Mouse (Mus musculus) C2C12 (cell line): ENCODE measurements around the gene Syde1. TPM values are rescaled to one million over a fixed set of nuclear protein-coding genes. Genes with fewer than 3 reads are reported as not detected.

Source experiments
- H3K27me3 ChIP-seq: one replicate; pipeline ENCODE4 v1.6.1; 2011; ENCODE audit not compliant: control insufficient read depth, insufficient read depth, insufficient read length
- H3K36me3 ChIP-seq: one replicate; pipeline ENCODE4 v1.6.1; 2011; ENCODE audit not compliant: control insufficient read depth, insufficient read depth
- H3K4me3 ChIP-seq: one replicate; pipeline ENCODE4 v1.5.1; 2011; ENCODE audit warnings: mild to moderate bottlenecking, control low read depth; ENCODE audit not compliant: poor library complexity, insufficient read depth, severe bottlenecking
- H3K79me2 ChIP-seq: one replicate; pipeline ENCODE4 v1.6.1; 2011; ENCODE audit not compliant: control insufficient read depth, insufficient read depth
- H3K79me3 ChIP-seq: one replicate; pipeline ENCODE4 v1.6.1; 2011; ENCODE audit warnings: low read depth, control low read depth
- H3ac ChIP-seq: one replicate; pipeline ENCODE3; 2011; ENCODE audit warnings: low read depth; ENCODE audit not compliant: control insufficient read depth, insufficient read length
- CEBPB ChIP-seq: IDR thresholded peaks from one replicate; pipeline ENCODE4 v1.6.1; 2011; ENCODE audit warnings: low read depth, mild to moderate bottlenecking, control low read depth, moderate library complexity
- CTCF ChIP-seq: IDR thresholded peaks from one replicate; pipeline ENCODE4 v1.5.1; 2011; ENCODE audit not compliant: control insufficient read depth, insufficient read depth, insufficient read length
- FOSL1 ChIP-seq: IDR thresholded peaks from one replicate; pipeline ENCODE4 v1.8.0; 2011; ENCODE audit warnings: mild to moderate bottlenecking, low read length; ENCODE audit not compliant: poor library complexity, insufficient read depth, severe bottlenecking
- MAX ChIP-seq: IDR thresholded peaks from one replicate; pipeline ENCODE4 v1.6.1; 2011; ENCODE audit warnings: mild to moderate bottlenecking, control low read depth
- MYOD1 ChIP-seq: IDR thresholded peaks from one replicate; pipeline ENCODE4 v1.6.1; 2011; ENCODE audit warnings: low read depth; ENCODE audit not compliant: control insufficient read depth, insufficient read length
- MYOG ChIP-seq: IDR thresholded peaks from one replicate; pipeline ENCODE4 v1.6.1; 2011; ENCODE audit not compliant: control insufficient read depth, insufficient read length; ENCODE audit errors: extremely low read depth
- USF1 ChIP-seq: IDR thresholded peaks from one replicate; pipeline ENCODE4 v1.6.1; 2011; ENCODE audit warnings: low read depth, mild to moderate bottlenecking, control low read depth, moderate library complexity
- polyA plus RNA-seq: library from polyadenylated mRNA; unstranded; fragments of >200 nt; fragmentation: generic; extraction: Trizol; gene quantifications from one replicate; pipeline ENCODE4 v1.2.1, GENCODE M21; 2012; ENCODE audit warnings: missing spikeins

The Syde1 gene
- polyA plus RNA-seq, 1 experiment = 37.2 TPM

DNA sequence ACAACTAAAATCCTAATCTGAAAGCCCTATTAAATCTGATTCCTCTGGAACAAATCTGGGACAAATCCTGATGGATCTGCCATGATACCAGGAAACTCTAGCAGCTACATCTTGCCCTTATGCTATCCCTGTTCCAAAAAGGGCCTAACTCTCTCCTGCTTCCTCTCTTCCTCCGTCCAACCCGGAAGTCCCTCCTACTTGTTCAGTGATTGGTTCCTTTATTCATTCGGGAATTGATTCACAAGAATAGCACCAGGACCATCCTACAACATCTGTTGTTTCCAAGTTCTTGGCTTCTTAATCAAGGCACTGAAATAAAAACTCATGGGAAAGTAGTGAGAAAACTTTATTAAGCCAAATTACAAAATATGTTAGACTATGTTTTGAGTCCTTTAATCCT, 22.6 kb downstream of the Syde1 start:
- no peak overlapping the region for H3K4me3 ChIP-seq

DNA sequence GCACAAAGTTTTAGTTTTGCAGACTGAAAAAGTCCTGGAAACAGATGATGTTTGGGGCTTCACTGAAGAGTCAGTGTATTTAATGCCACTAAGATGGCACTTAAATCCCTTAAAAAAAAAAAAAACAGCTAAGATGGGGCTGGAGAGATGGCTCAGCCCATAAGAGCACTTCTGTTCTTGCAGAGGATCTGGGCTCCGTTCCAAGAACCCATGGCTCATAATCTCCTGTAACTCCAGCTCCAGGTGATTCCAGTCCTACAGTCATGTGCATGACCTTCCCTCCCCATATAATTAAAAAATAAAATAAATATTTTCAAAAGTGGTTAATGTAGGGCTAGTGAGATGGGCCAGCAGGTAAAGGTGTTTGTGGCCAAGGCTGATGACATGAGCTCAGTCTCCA, 26.7 kb downstream of the Syde1 start:
- no peak overlapping the region for H3ac ChIP-seq
- no peak overlapping the region for H3K4me3 ChIP-seq
- no peaks in the 10 kb centered on the region for H3K36me3 ChIP-seq
- no peaks in the 10 kb centered on the region for H3K79me3 ChIP-seq
- TF ChIP-seq CEBPB (no peak), MYOD1 (no peak), FOSL1 (no peak), CTCF (no peak), MAX (no peak), MYOG (no peak), USF1 (no peak)
- no peaks in the 10 kb centered on the region for H3K27me3 ChIP-seq
- H3K79me2 ChIP-seq = no peaks in the 10 kb centered on the region

More for the DNA sequence above, 22.6 kb downstream of the Syde1 start:
- Histone ChIP-seq H3K79me2 (no peaks in the 10 kb centered on the region), H3K79me3 (no peaks in the 10 kb centered on the region), H3K27me3 (no peaks in the 10 kb centered on the region), H3K36me3 (no peaks in the 10 kb centered on the region), H3ac (no peak overlapping the region)
- no peak for TF ChIP-seq CEBPB
- no peak for TF ChIP-seq CTCF
- no peak for TF ChIP-seq MYOD1
- TF ChIP-seq USF1 = no peak
- TF ChIP-seq FOSL1 = no peak
- TF ChIP-seq MAX = no peak

DNA sequence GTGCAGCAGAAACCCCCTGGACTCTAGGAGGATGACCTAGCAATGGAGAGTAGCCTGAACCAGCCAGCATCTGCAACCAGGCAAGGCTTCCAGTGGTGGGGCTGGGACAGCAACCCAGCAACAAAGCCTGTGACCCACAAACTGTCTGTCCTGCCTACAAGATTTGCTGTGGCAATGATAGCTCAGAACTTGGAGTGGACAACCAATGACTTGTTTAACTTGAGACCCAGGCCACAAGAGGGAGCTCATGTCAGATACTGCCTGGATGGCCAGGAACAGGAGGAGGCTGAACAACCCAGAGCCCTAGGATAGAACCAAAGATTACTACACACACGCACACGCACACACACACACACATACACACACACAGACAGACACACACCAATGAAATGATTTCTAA, 50.8 kb downstream of the Syde1 start:
- Histone ChIP-seq H3K79me3 (no peaks in the 10 kb centered on the region), H3K4me3 (no peak overlapping the region), H3ac (no peak overlapping the region), H3K36me3 (no peaks in the 10 kb centered on the region), H3K79me2 (no peaks in the 10 kb centered on the region), H3K27me3 (peaks cover 10% of the 10 kb centered on the region)
- TF ChIP-seq MYOG (no peak), MYOD1 (no peak), MAX (no peak), USF1 (no peak)

Other genes with a start within 250 kb of the Syde1 start
- 95.0 TPM for gene Agpat3, start 239.5 kb downstream of the Syde1 start, polyA plus RNA-seq
- gene Rrp1, start 178.9 kb downstream of the Syde1 start, polyA plus RNA-seq = 154 TPM
- 355 TPM for gene Cstb, start 166.3 kb downstream of the Syde1 start, polyA plus RNA-seq
- gene Pdxk, start 127.0 kb downstream of the Syde1 start, polyA plus RNA-seq = 10.6 TPM
- not detected for gene Olfr1358, start 74.5 kb downstream of the Syde1 start, polyA plus RNA-seq
- 23.7 TPM for gene Ilvbl, start 17.6 kb downstream of the Syde1 start, polyA plus RNA-seq
- not detected for gene Olfr1357, start 26.1 kb upstream of the Syde1 start, polyA plus RNA-seq
- not detected for gene Casp14, start 126.3 kb upstream of the Syde1 start, polyA plus RNA-seq
- not detected for gene Ccdc105, start 161.1 kb upstream of the Syde1 start, polyA plus RNA-seq
- gene Slc1a6, start 188.5 kb upstream of the Syde1 start, polyA plus RNA-seq = not detected